24 mouse cellular contexts compared by ENCODE assay signal in the genomic region with DNA sequence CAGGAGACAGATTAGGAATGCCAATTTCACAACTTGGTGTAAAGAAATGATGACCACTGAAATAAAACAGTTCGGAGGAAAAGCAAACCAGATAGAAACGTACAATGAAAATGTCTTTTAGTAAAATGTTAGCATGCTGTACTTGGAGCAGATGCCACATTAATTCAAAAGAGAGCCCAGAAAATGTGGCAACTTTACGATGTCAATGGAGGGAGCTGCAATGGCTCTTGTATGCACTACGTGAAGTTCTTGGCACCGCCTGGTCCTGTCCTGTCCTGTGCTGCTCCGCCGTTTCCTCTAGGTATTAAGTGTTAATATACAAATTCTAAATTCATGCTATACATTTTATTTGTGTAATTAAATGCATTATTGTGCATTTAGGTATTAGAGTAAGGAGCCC.
DNase-seq lines count a peak whose midpoint lies in the region; ATAC-seq and TF ChIP-seq lines count a peak whose summit lies in the region.
"Had no signal": no experiment of that assay in that cellular context is flagged by ENCODE, and none has a peak within 500 bp of the region (broad histone marks: within the 10 kb centered on the region; RNA-seq: fewer than 3 reads in every experiment).

No protein-coding gene starts in this region.

- ATAC-seq in forebrain, embryonic 15.5 days (replicated peaks): 0 out of 2 replicates have a peak, but pooled peaks have one; percentile 35
- ATAC-seq in forebrain, embryonic 11.5 days (replicated peaks; ENCODE audit: low FRiP score): no peak
- ATAC-seq in midbrain, embryonic 16.5 days: no peak
- no peak for ATAC-seq in midbrain, postnatal 0 days (ENCODE audit: low FRiP score)
- ATAC-seq in neural tube, embryonic 14.5 days (ENCODE audit: low read depth): no peak
- no peak for ATAC-seq in CD4-positive, CD25-positive, alpha-beta regulatory T cell, adult 4 months
- ATAC-seq: intestine, postnatal 0 days had no signal

- H3K9ac ChIP-seq in forebrain, embryonic 15.5 days (replicated peaks): no peak overlapping the region
- H3K9ac ChIP-seq in forebrain, embryonic 11.5 days (ENCODE audit: low read length): no peak overlapping the region
- H3K9ac ChIP-seq in midbrain, embryonic 16.5 days (ENCODE audit: low read depth, low read length): no peak overlapping the region
- H3K9ac ChIP-seq in midbrain, postnatal 0 days (replicated peaks; ENCODE audit: low read length, poor library complexity, severe bottlenecking): no peak overlapping the region
- H3K9ac ChIP-seq in neural tube, embryonic 14.5 days (replicated peaks; ENCODE audit: low read depth, low read length): no peak overlapping the region
- H3K9ac ChIP-seq: heart, embryonic 12.5 days; liver, embryonic 15.5 days; lung, embryonic 14.5 days had no signal

- TF ChIP-seq CTCF in midbrain, postnatal 0 days (IDR thresholded peaks at IDR 0.05): no peak

- no peak overlapping the region for H3K4me3 ChIP-seq in forebrain, embryonic 15.5 days
- H3K4me3 ChIP-seq in forebrain, embryonic 11.5 days (ENCODE audit: low read depth, low read length): no peak overlapping the region
- H3K4me3 ChIP-seq in midbrain, embryonic 16.5 days (ENCODE audit: low read depth, low read length): no peak overlapping the region
- no peak overlapping the region for H3K4me3 ChIP-seq in midbrain, postnatal 0 days (ENCODE audit: low read depth, low read length)
- H3K4me3 ChIP-seq in neural tube, embryonic 14.5 days (ENCODE audit: low read depth, low read length): no peak overlapping the region
- H3K4me3 ChIP-seq: erythroblast, embryonic 14.5 days; gastrocnemius, adult 2 months; heart, adult 2 months; heart, embryonic 12.5 days; liver, embryonic 15.5 days had no signal

- H3K36me3 ChIP-seq in forebrain, embryonic 15.5 days: no peaks in the 10 kb centered on the region
- H3K36me3 ChIP-seq in forebrain, embryonic 11.5 days (ENCODE audit: control insufficient read depth, insufficient read depth, low read length): no peaks in the 10 kb centered on the region
- H3K36me3 ChIP-seq in midbrain, embryonic 16.5 days (ENCODE audit: control insufficient read depth, insufficient read depth, low read length): no peaks in the 10 kb centered on the region
- H3K36me3 ChIP-seq in midbrain, postnatal 0 days (ENCODE audit: insufficient read depth, low read length): no peaks in the 10 kb centered on the region
- no peaks in the 10 kb centered on the region for H3K36me3 ChIP-seq in neural tube, embryonic 14.5 days (ENCODE audit: control insufficient read depth, insufficient read depth, low read length)
- H3K36me3 ChIP-seq: heart, embryonic 12.5 days; liver, embryonic 15.5 days had no signal

- peak overlapping the region; percentile 7 for H3K4me2 ChIP-seq in forebrain, embryonic 15.5 days (replicated peaks)
- no peak overlapping the region for H3K4me2 ChIP-seq in forebrain, embryonic 11.5 days (ENCODE audit: low read depth, low read length, severe bottlenecking)
- H3K4me2 ChIP-seq in midbrain, embryonic 16.5 days (ENCODE audit: low read length): no peak overlapping the region
- no peak overlapping the region for H3K4me2 ChIP-seq in midbrain, postnatal 0 days (ENCODE audit: low read depth, low read length, poor library complexity, severe bottlenecking)
- peak overlapping the region; percentile 11; the same call in 1 of the 2 replicates for H3K4me2 ChIP-seq in neural tube, embryonic 14.5 days (ENCODE audit: low read depth, low read length)
- H3K4me2 ChIP-seq: heart, embryonic 12.5 days; liver, embryonic 15.5 days; lung, embryonic 14.5 days had no signal

- H3K27me3 ChIP-seq in forebrain, embryonic 15.5 days: no peaks in the 10 kb centered on the region
- no peaks in the 10 kb centered on the region for H3K27me3 ChIP-seq in forebrain, embryonic 11.5 days (ENCODE audit: control insufficient read depth, insufficient read depth, low read length)
- H3K27me3 ChIP-seq in midbrain, embryonic 16.5 days (ENCODE audit: control insufficient read depth, insufficient read depth, low read depth, low read length): no peaks in the 10 kb centered on the region
- no peaks in the 10 kb centered on the region for H3K27me3 ChIP-seq in midbrain, postnatal 0 days (ENCODE audit: insufficient read depth, low read length)
- H3K27me3 ChIP-seq in neural tube, embryonic 14.5 days (ENCODE audit: control insufficient read depth, insufficient read depth, low read length): no peaks in the 10 kb centered on the region
- H3K27me3 ChIP-seq: heart, embryonic 12.5 days; liver, embryonic 15.5 days had no signal

- peaks cover 26% of the 10 kb centered on the region for H3K4me1 ChIP-seq in forebrain, embryonic 15.5 days
- no peaks in the 10 kb centered on the region for H3K4me1 ChIP-seq in forebrain, embryonic 11.5 days (replicated peaks; ENCODE audit: control insufficient read depth, insufficient read depth, low read length)
- H3K4me1 ChIP-seq in midbrain, embryonic 16.5 days (ENCODE audit: control insufficient read depth, insufficient read depth, low read length): peaks cover 17% of the 10 kb centered on the region
- no peaks in the 10 kb centered on the region; the same call in 1 of the 2 replicates for H3K4me1 ChIP-seq in midbrain, postnatal 0 days (ENCODE audit: insufficient read depth, low read length)
- peaks cover 14% of the 10 kb centered on the region; the same call in 1 of the 2 replicates for H3K4me1 ChIP-seq in neural tube, embryonic 14.5 days (ENCODE audit: control insufficient read depth, insufficient read depth, low read length)

- no peak for DNase-seq in forebrain, embryonic 11.5 days (ENCODE audit: low spot score)
- DNase-seq in layer of hippocampus, adult 11-12 months (ENCODE audit: low spot score): peak; percentile 9
- DNase-seq in layer of hippocampus, postnatal 36 days: no peak
- DNase-seq in midbrain, postnatal 0 days (ENCODE audit: low spot score): no peak
- DNase-seq: adrenal gland, postnatal 25 days; cerebellum, adult 2 months; cerebellum, postnatal 14 days; gastrocnemius, adult 2 months; heart, adult 2 months; heart, postnatal 4 days; kidney, postnatal 14 days; liver; lung, postnatal 14 days; right cerebral cortex, postnatal 14 days; thymus, postnatal 4 days had no signal

- 49% methylated on average over 7 of the region's 7 CpGs for WGBS in forebrain, embryonic 15.5 days
- 91% methylated on average over 7 of the region's 7 CpGs for WGBS in forebrain, embryonic 11.5 days
- 76% methylated on average over 7 of the region's 7 CpGs for WGBS in midbrain, embryonic 16.5 days
- 62% methylated on average over 7 of the region's 7 CpGs for WGBS in midbrain, postnatal 0 days
- 60% methylated on average over 7 of the region's 7 CpGs for WGBS in neural tube, embryonic 14.5 days

- peak overlapping the region; percentile 85 for H3K27ac ChIP-seq in forebrain, embryonic 15.5 days (replicated peaks)
- no peak overlapping the region for H3K27ac ChIP-seq in forebrain, embryonic 11.5 days (ENCODE audit: low read depth, low read length)
- peak overlapping the region; percentile 70 for H3K27ac ChIP-seq in midbrain, embryonic 16.5 days (ENCODE audit: low read length)
- no peak overlapping the region for H3K27ac ChIP-seq in midbrain, postnatal 0 days (ENCODE audit: low read depth, low read length)
- H3K27ac ChIP-seq in neural tube, embryonic 14.5 days (ENCODE audit: low read depth, low read length): peak overlapping the region; percentile 48
- H3K27ac ChIP-seq: gastrocnemius, adult 2 months; heart, adult 2 months; liver, embryonic 15.5 days had no signal

- H3K9me3 ChIP-seq in forebrain, embryonic 15.5 days: no peaks in the 10 kb centered on the region
- no peaks in the 10 kb centered on the region for H3K9me3 ChIP-seq in forebrain, embryonic 11.5 days (ENCODE audit: control insufficient read depth, low read length)
- H3K9me3 ChIP-seq in midbrain, embryonic 16.5 days (replicated peaks; ENCODE audit: control insufficient read depth, low read length, poor library complexity, severe bottlenecking): no peaks in the 10 kb centered on the region
- no peaks in the 10 kb centered on the region for H3K9me3 ChIP-seq in midbrain, postnatal 0 days (ENCODE audit: low read length)
- no peaks in the 10 kb centered on the region for H3K9me3 ChIP-seq in neural tube, embryonic 14.5 days (ENCODE audit: control insufficient read depth, low read length)
- H3K9me3 ChIP-seq: heart, embryonic 12.5 days; liver, embryonic 15.5 days had no signal

Comparison
In these comparisons a context has a peak if more than half of its experiments do, and no peak if none do; other contexts are left out.
1. H3K27ac ChIP-seq: peak in forebrain, embryonic 15.5 days (single experiment), midbrain, embryonic 16.5 days (single experiment) and neural tube, embryonic 14.5 days (single experiment); none in forebrain, embryonic 11.5 days (single experiment) and midbrain, postnatal 0 days (single experiment).
2. H3K4me2 ChIP-seq: peak in forebrain, embryonic 15.5 days (single experiment) and neural tube, embryonic 14.5 days (single experiment); none in forebrain, embryonic 11.5 days (single experiment), midbrain, embryonic 16.5 days (single experiment) and midbrain, postnatal 0 days (single experiment).